Comparison of ENCODE assay signal across 8 mouse cellular contexts in genomic region chr2:174076433-174076824, GRCm38 (mm10). TPM values are rescaled to one million over a fixed set of nuclear protein-coding genes. Genes with fewer than 3 reads are reported as not detected.
A peak's percentile ranks its signal among the peaks of the same experiment; 100 is the strongest.
DNase-seq lines count a peak whose midpoint lies in the region; ATAC-seq and TF ChIP-seq lines count a peak whose summit lies in the region.

No protein-coding gene starts in this region.

- peaks cover 35% of the 10 kb centered on the region for H3K4me1 ChIP-seq in heart, embryonic 13.5 days
- peaks cover 35% of the 10 kb centered on the region for H3K4me1 ChIP-seq in midbrain, embryonic 16.5 days (ENCODE audit: control insufficient read depth, insufficient read depth, low read length)

- no peak; the same call in 1 of the 2 replicates for ATAC-seq in heart, embryonic 13.5 days (ENCODE audit: extremely low read depth, insufficient number of reproducible peaks, low FRiP score, low TSS enrichment)
- ATAC-seq in inflammation-experienced regulatory T-cells, adult 6 months, result peak; percentile 34
- ATAC-seq in midbrain, embryonic 16.5 days, result peak; percentile 80

- H3K4me2 ChIP-seq in heart, embryonic 13.5 days, result peak overlapping the region; percentile 99
- peak overlapping the region; percentile 92 for H3K4me2 ChIP-seq in midbrain, embryonic 16.5 days (ENCODE audit: low read length)

- H3K36me3 ChIP-seq in heart, embryonic 13.5 days, result no peaks in the 10 kb centered on the region
- H3K36me3 ChIP-seq in C2C12 (ENCODE audit: control insufficient read depth, insufficient read depth), result no peaks in the 10 kb centered on the region
- H3K36me3 ChIP-seq in midbrain, embryonic 16.5 days (ENCODE audit: control insufficient read depth, insufficient read depth, low read length), result no peaks in the 10 kb centered on the region

- H3K27me3 ChIP-seq in heart, embryonic 13.5 days (replicated peaks), result peaks cover 3% of the 10 kb centered on the region; the same call in 1 of the 2 replicates
- no peaks in the 10 kb centered on the region for H3K27me3 ChIP-seq in C2C12 (ENCODE audit: control insufficient read depth, insufficient read depth, insufficient read length)
- no peaks in the 10 kb centered on the region for H3K27me3 ChIP-seq in midbrain, embryonic 16.5 days (ENCODE audit: control insufficient read depth, insufficient read depth, low read depth, low read length)

- H3ac ChIP-seq in C2C12 (ENCODE audit: control insufficient read depth, insufficient read length, low read depth), result peak overlapping the region; percentile 77

- H3K4me3 ChIP-seq in heart, embryonic 13.5 days, result peak overlapping the region; percentile 98
- peak overlapping the region; percentile 98 for H3K4me3 ChIP-seq in C2C12 (ENCODE audit: insufficient read depth, poor library complexity, severe bottlenecking)
- peak overlapping the region; percentile 92 for H3K4me3 ChIP-seq in midbrain, embryonic 16.5 days (ENCODE audit: low read depth, low read length)

- H3K79me2 ChIP-seq in C2C12 (ENCODE audit: control insufficient read depth, insufficient read depth), result peaks cover 54% of the 10 kb centered on the region

- peak overlapping the region; percentile 97 for H3K9ac ChIP-seq in heart, embryonic 13.5 days
- peak overlapping the region; percentile 84 for H3K9ac ChIP-seq in midbrain, embryonic 16.5 days (ENCODE audit: low read depth, low read length)

- no peak for TF ChIP-seq CTCF in C2C12 (IDR thresholded peaks at IDR 0.05; ENCODE audit: control insufficient read depth, insufficient read depth, insufficient read length)

- peaks cover 47% of the 10 kb centered on the region for H3K79me3 ChIP-seq in C2C12 (ENCODE audit: low read depth)

- H3K9me3 ChIP-seq in heart, embryonic 13.5 days, result no peaks in the 10 kb centered on the region
- H3K9me3 ChIP-seq in midbrain, embryonic 16.5 days (replicated peaks; ENCODE audit: control insufficient read depth, low read length, poor library complexity, severe bottlenecking), result no peaks in the 10 kb centered on the region

- intact Hi-C loops in heart, postnatal 36 days (cut with DNase I), result loop anchor here (1.0 to 10.0 kb wide), 5 partner anchors 34 to 492 kb away; partner anchors contain the start of genes Gnas, Npepl1 and Prelid3b

- no peak for DNase-seq in heart, postnatal 36 days
- DNase-seq in embryo, embryonic 10.5 days (ENCODE audit: low spot score), result peak; percentile 73
- DNase-seq in MN1 (ENCODE audit: low spot score), result no peak
- no peak for DNase-seq in cerebellum, adult 11-12 months

- H3K27ac ChIP-seq in heart, embryonic 13.5 days (replicated peaks), result peak overlapping the region; percentile 97
- peak overlapping the region; percentile 90 for H3K27ac ChIP-seq in midbrain, embryonic 16.5 days (ENCODE audit: low read length)

- WGBS in heart, embryonic 13.5 days, result under 1% methylated on average over 22 of the region's 22 CpGs
- WGBS in midbrain, embryonic 16.5 days, result under 1% methylated on average over 22 of the region's 22 CpGs

TF ChIP-seq in C2C12, 6 proteins besides CTCF, POLR2A, EP300 and RAD21:
- TF ChIP-seq FOSL1 (IDR thresholded peaks at IDR 0.05; ENCODE audit: insufficient read depth, low read length, poor library complexity, severe bottlenecking) (no peak), CEBPB (IDR thresholded peaks at IDR 0.05; ENCODE audit: low read depth) (no peak), MYOD1 (IDR thresholded peaks at IDR 0.05; ENCODE audit: control insufficient read depth, insufficient read length, low read depth) (no peak), USF1 (IDR thresholded peaks at IDR 0.05; ENCODE audit: low read depth) (no peak), MAX (IDR thresholded peaks at IDR 0.05) (no peak), MYOG (IDR thresholded peaks at IDR 0.05; ENCODE audit: control insufficient read depth, extremely low read depth, insufficient read length) (no peak)
TF ChIP-seq in C2C12: peak in this region for 0.

RNA-seq across cellular contexts. Expression of gene Stx16, which starts 0.3 kb away (rescaled TPM):
- 8.6 and 9.3 TPM in 2 replicates for polyA plus RNA-seq in heart, embryonic 13.5 days (2015; fragmentation: Nextera tagmentation; extraction: Ambion mirVana)
- 10 to 100 TPM; 20.5 to 23.7 TPM for total RNA-seq in heart, postnatal 36 days (2021)
- 9.8 TPM for polyA plus RNA-seq in C2C12 (2012; fragmentation: generic; extraction: Trizol)
- 10 to 100 TPM; 11.3 to 22.3 (median 19.4) TPM for polyA plus RNA-seq in inflammation-experienced regulatory T-cells, adult 6 months (2017; shearing (Covaris generic))
- 17.1 and 17.2 TPM in 2 replicates for polyA plus RNA-seq in midbrain, embryonic 16.5 days (2015; fragmentation: Nextera tagmentation; extraction: Ambion mirVana)

RNA-seq across cellular contexts. Expression of gene Npepl1, which starts 33.7 kb away (rescaled TPM):
- 37.8 and 41.4 TPM in 2 replicates for polyA plus RNA-seq in heart, embryonic 13.5 days (2015; fragmentation: Nextera tagmentation; extraction: Ambion mirVana)
- 10 to 100 TPM; 71.2 to 75.8 TPM for total RNA-seq in heart, postnatal 36 days (2021)
- 50.6 TPM for polyA plus RNA-seq in C2C12 (2012; fragmentation: generic; extraction: Trizol)
- 10 to 100 TPM; 18.6 to 29.0 (median 24.8) TPM for polyA plus RNA-seq in inflammation-experienced regulatory T-cells, adult 6 months (2017; shearing (Covaris generic))
- 13.8 TPM in 2 replicates for polyA plus RNA-seq in midbrain, embryonic 16.5 days (2015; fragmentation: Nextera tagmentation; extraction: Ambion mirVana)
